Mouse (Mus musculus) ES-CJ7 (cell line): ENCODE results near the gene Mmp14.

Experiments
- DNase-seq: peaks from one replicate; pipeline ENCODE4 v3.0.0; 2011; ENCODE audit warnings: low read depth, low spot score

Mmp14 gene

GRCm38 (mm10) chr14:54413877-54414700 lies 17.3 kb upstream of the Mmp14 start:
- peak; percentile 45 for DNase-seq

GRCm38 (mm10) chr14:54415241-54416020 lies 16.0 kb upstream of the Mmp14 start:
- DNase-seq = peak; percentile 91

- DNase-seq = peak; percentile 58
These were observed 15.1 kb upstream of the Mmp14 start for GRCm38 (mm10) chr14:54416229-54416775.

GRCm38 (mm10) chr14:54416830-54417229 lies 14.6 kb upstream of the Mmp14 start:
- DNase-seq = no peak

GRCm38 (mm10) chr14:54417623-54418081 lies 13.8 kb upstream of the Mmp14 start, which contains the start of gene Slc7a7:
Gene Slc7a7, minus strand, starts transcription at chr14:54417780.
- peak; percentile 94 for DNase-seq

- no peak for DNase-seq
These were observed 10.4 kb upstream of the Mmp14 start for GRCm38 (mm10) chr14:54421014-54421413.

- no peak for DNase-seq
These were observed 8.0 kb upstream of the Mmp14 start for GRCm38 (mm10) chr14:54423406-54423805.

- DNase-seq = no peak
These were observed 6.8 kb upstream of the Mmp14 start for GRCm38 (mm10) chr14:54424634-54425033.

- no peak for DNase-seq
These were observed 5.9 kb upstream of the Mmp14 start for GRCm38 (mm10) chr14:54425540-54425939.

GRCm38 (mm10) chr14:54426003-54426688 lies 5.3 kb upstream of the Mmp14 start:
- DNase-seq = no peak

GRCm38 (mm10) chr14:54426689-54427398 lies 4.6 kb upstream of the Mmp14 start, which contains the start of gene Mrpl52:
Gene Mrpl52, plus strand, starts transcription at chr14:54426909.
- peak; percentile 89 for DNase-seq

GRCm38 (mm10) chr14:54427696-54428095 lies 3.7 kb upstream of the Mmp14 start:
- DNase-seq = no peak

- no peak for DNase-seq
These were observed 3.0 kb upstream of the Mmp14 start for GRCm38 (mm10) chr14:54428421-54428820.

- no peak for DNase-seq
These were observed 1.9 kb upstream of the Mmp14 start for GRCm38 (mm10) chr14:54429332-54430093.

GRCm38 (mm10) chr14:54430406-54431145 lies 836 bp upstream of the Mmp14 start:
- no peak for DNase-seq

- no peak for DNase-seq
These were observed 845 bp downstream of the Mmp14 start for GRCm38 (mm10) chr14:54432078-54432836.

GRCm38 (mm10) chr14:54432837-54433830 lies 1.7 kb downstream of the Mmp14 start:
- no peak for DNase-seq
